Comparison of ENCODE assay signal across 28 mouse cellular contexts in the genomic region with DNA sequence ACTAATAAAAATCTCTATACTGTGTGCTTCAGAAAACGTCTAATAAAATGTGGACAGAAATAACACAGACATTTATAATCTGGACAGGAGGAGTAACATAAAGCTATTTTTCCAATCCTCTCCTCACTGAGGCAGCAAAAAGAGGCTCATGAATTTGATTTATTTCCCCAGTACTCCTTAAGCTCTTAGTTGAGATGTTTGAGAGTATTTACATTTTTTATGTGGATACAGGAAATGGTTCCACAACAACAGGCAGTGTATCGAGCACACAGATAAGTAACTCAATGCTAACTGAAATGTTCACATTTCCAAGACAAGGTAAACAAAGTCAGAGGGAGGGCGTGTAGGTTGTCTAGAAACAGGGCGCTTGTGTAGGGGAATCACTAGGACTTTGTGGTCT. TPM values are rescaled to one million over a fixed set of nuclear protein-coding genes. Genes with fewer than 3 reads are reported as not detected.
DNase-seq lines count a peak whose midpoint lies in the region; ATAC-seq and TF ChIP-seq lines count a peak whose summit lies in the region.
"Had no signal": no experiment of that assay in that cellular context is flagged by ENCODE, and none has a peak within 500 bp of the region (broad histone marks: within the 10 kb centered on the region; RNA-seq: fewer than 3 reads in every experiment).

No protein-coding gene starts in this region.

- 0 out of 2 replicates have a peak, but pooled peaks have one; percentile 28 for ATAC-seq in intestine, embryonic 15.5 days
- no peak for ATAC-seq in intestine, postnatal 0 days
- peak; percentile 82; the same call in 1 of the 2 replicates for ATAC-seq in kidney, embryonic 16.5 days (ENCODE audit: low FRiP score, low TSS enrichment)
- ATAC-seq in hindbrain, embryonic 12.5 days (ENCODE audit: low FRiP score): no peak
- ATAC-seq: forebrain, embryonic 15.5 days had no signal

- H3K4me1 ChIP-seq in intestine, embryonic 15.5 days (replicated peaks): no peaks in the 10 kb centered on the region
- H3K4me1 ChIP-seq in intestine, postnatal 0 days (replicated peaks; ENCODE audit: control insufficient read depth, insufficient read depth, low read length): no peaks in the 10 kb centered on the region
- 0 out of 2 replicates have a peak, but pooled peaks cover 3% of the 10 kb centered on the region for H3K4me1 ChIP-seq in kidney, embryonic 16.5 days (ENCODE audit: insufficient read depth, low read length)
- H3K4me1 ChIP-seq in hindbrain, embryonic 12.5 days: no peaks in the 10 kb centered on the region
- H3K4me1 ChIP-seq: embryonic facial prominence, embryonic 12.5 days; embryonic facial prominence, embryonic 15.5 days; forebrain, embryonic 12.5 days; forebrain, embryonic 15.5 days; heart, embryonic 10.5 days; heart, embryonic 13.5 days; hindbrain, embryonic 15.5 days had no signal

- H3K4me3 ChIP-seq in intestine, embryonic 15.5 days (replicated peaks): no peak overlapping the region
- no peak overlapping the region for H3K4me3 ChIP-seq in intestine, postnatal 0 days (ENCODE audit: low read depth, low read length)
- H3K4me3 ChIP-seq in kidney, embryonic 16.5 days (ENCODE audit: low read length): no peak overlapping the region
- no peak overlapping the region for H3K4me3 ChIP-seq in gastrocnemius, adult 2 months
- H3K4me3 ChIP-seq in hindbrain, embryonic 12.5 days: no peak overlapping the region
- H3K4me3 ChIP-seq: embryonic facial prominence, embryonic 12.5 days; embryonic facial prominence, embryonic 15.5 days; erythroblast, embryonic 14.5 days; forebrain, embryonic 12.5 days; forebrain, embryonic 15.5 days; heart, adult 2 months; heart, embryonic 10.5 days; heart, embryonic 13.5 days; hindbrain, embryonic 15.5 days had no signal

- H3K27me3 ChIP-seq in intestine, embryonic 15.5 days (replicated peaks): no peaks in the 10 kb centered on the region
- no peaks in the 10 kb centered on the region for H3K27me3 ChIP-seq in intestine, postnatal 0 days (replicated peaks; ENCODE audit: control insufficient read depth, insufficient read depth, low read length)
- H3K27me3 ChIP-seq in kidney, embryonic 16.5 days (ENCODE audit: insufficient read depth, low read length): no peaks in the 10 kb centered on the region
- H3K27me3 ChIP-seq in hindbrain, embryonic 12.5 days: no peaks in the 10 kb centered on the region
- H3K27me3 ChIP-seq: embryonic facial prominence, embryonic 12.5 days; embryonic facial prominence, embryonic 15.5 days; forebrain, embryonic 12.5 days; forebrain, embryonic 15.5 days; heart, embryonic 13.5 days; hindbrain, embryonic 15.5 days had no signal

- no peak overlapping the region for H3K9ac ChIP-seq in intestine, embryonic 15.5 days
- H3K9ac ChIP-seq in intestine, postnatal 0 days (ENCODE audit: low read depth, low read length): no peak overlapping the region
- H3K9ac ChIP-seq in kidney, embryonic 16.5 days (replicated peaks; ENCODE audit: low read length): no peak overlapping the region
- no peak overlapping the region for H3K9ac ChIP-seq in hindbrain, embryonic 12.5 days
- H3K9ac ChIP-seq: embryonic facial prominence, embryonic 12.5 days; embryonic facial prominence, embryonic 15.5 days; forebrain, embryonic 12.5 days; forebrain, embryonic 15.5 days; heart, embryonic 13.5 days; hindbrain, embryonic 15.5 days had no signal

- DNase-seq in kidney, postnatal 4 days: no peak
- DNase-seq in ES-CJ7 (ENCODE audit: low read depth, low spot score) (peak; percentile 12), ZHBTc4 (ENCODE audit: low read depth, low spot score) (peak; percentile 42)
- no peak for DNase-seq in gastrocnemius, adult 2 months
- DNase-seq: adrenal gland, adult 2 months; adrenal gland, postnatal 14 days; cerebellum, adult 11 months; cerebellum, adult 2 months; cerebellum, adult 9-11 months; cerebellum, postnatal 25 days; gastrocnemius, postnatal 10 days; gastrocnemius, postnatal 36 days; heart, adult 2 months; heart, postnatal 14 days; heart, postnatal 4 days had no signal

- H3K9me3 ChIP-seq in intestine, embryonic 15.5 days: no peaks in the 10 kb centered on the region
- no peaks in the 10 kb centered on the region for H3K9me3 ChIP-seq in intestine, postnatal 0 days (ENCODE audit: control insufficient read depth)
- H3K9me3 ChIP-seq in kidney, embryonic 16.5 days (ENCODE audit: low read length): no peaks in the 10 kb centered on the region
- no peaks in the 10 kb centered on the region for H3K9me3 ChIP-seq in hindbrain, embryonic 12.5 days (replicated peaks)
- H3K9me3 ChIP-seq: embryonic facial prominence, embryonic 12.5 days; embryonic facial prominence, embryonic 15.5 days; forebrain, embryonic 12.5 days; forebrain, embryonic 15.5 days; heart, embryonic 10.5 days; heart, embryonic 13.5 days; hindbrain, embryonic 15.5 days had no signal

- TF ChIP-seq CTCF in intestine, postnatal 0 days (IDR thresholded peaks at IDR 0.05; ENCODE audit: low read depth): no peak
- no peak for TF ChIP-seq CTCF in gastrocnemius, adult 2 months (IDR thresholded peaks at IDR 0.05)

- no peak overlapping the region for H3K27ac ChIP-seq in intestine, embryonic 15.5 days
- no peak overlapping the region for H3K27ac ChIP-seq in intestine, postnatal 0 days (ENCODE audit: low read depth, low read length)
- peak overlapping the region; percentile 63; the same call in 1 of the 2 replicates for H3K27ac ChIP-seq in kidney, embryonic 16.5 days (ENCODE audit: low read length)
- H3K27ac ChIP-seq in gastrocnemius, adult 2 months: no peak overlapping the region
- H3K27ac ChIP-seq in hindbrain, embryonic 12.5 days: no peak overlapping the region
- H3K27ac ChIP-seq: embryonic facial prominence, embryonic 12.5 days; embryonic facial prominence, embryonic 15.5 days; forebrain, embryonic 12.5 days; forebrain, embryonic 15.5 days; heart, adult 2 months; heart, embryonic 10.5 days; heart, embryonic 13.5 days; hindbrain, embryonic 15.5 days had no signal

- H3K4me2 ChIP-seq in intestine, embryonic 15.5 days (replicated peaks): no peak overlapping the region
- no peak overlapping the region for H3K4me2 ChIP-seq in intestine, postnatal 0 days (replicated peaks; ENCODE audit: low read depth)
- no peak overlapping the region for H3K4me2 ChIP-seq in kidney, embryonic 16.5 days (replicated peaks; ENCODE audit: low read depth, low read length)
- no peak overlapping the region for H3K4me2 ChIP-seq in hindbrain, embryonic 12.5 days (replicated peaks)
- H3K4me2 ChIP-seq: embryonic facial prominence, embryonic 12.5 days; embryonic facial prominence, embryonic 15.5 days; forebrain, embryonic 12.5 days; forebrain, embryonic 15.5 days; heart, embryonic 13.5 days; hindbrain, embryonic 15.5 days had no signal

- 25% methylated on average over 4 of the region's 4 CpGs for WGBS in intestine, embryonic 15.5 days
- 27% methylated on average over 4 of the region's 4 CpGs for WGBS in intestine, postnatal 0 days
- WGBS in kidney, embryonic 16.5 days: 23% methylated on average over 4 of the region's 4 CpGs
- 80% methylated on average over 4 of the region's 4 CpGs for WGBS in hindbrain, embryonic 12.5 days

- no peaks in the 10 kb centered on the region for H3K36me3 ChIP-seq in intestine, embryonic 15.5 days
- no peaks in the 10 kb centered on the region for H3K36me3 ChIP-seq in intestine, postnatal 0 days (ENCODE audit: control insufficient read depth, insufficient read depth)
- H3K36me3 ChIP-seq in kidney, embryonic 16.5 days (ENCODE audit: insufficient read depth, low read length): no peaks in the 10 kb centered on the region
- H3K36me3 ChIP-seq in hindbrain, embryonic 12.5 days: no peaks in the 10 kb centered on the region
- H3K36me3 ChIP-seq: embryonic facial prominence, embryonic 12.5 days; embryonic facial prominence, embryonic 15.5 days; forebrain, embryonic 12.5 days; forebrain, embryonic 15.5 days; G1E; heart, embryonic 10.5 days; heart, embryonic 13.5 days; hindbrain, embryonic 15.5 days had no signal

- intact Hi-C loops in gastrocnemius, adult 2 months (cut with DNase I): no loop called here

RNA-seq across cellular contexts. Expression of gene Pla2g4a, which starts 48.1 kb away (rescaled TPM):
- polyA plus RNA-seq in intestine, embryonic 15.5 days (2015; fragmentation: Nextera tagmentation; extraction: Ambion mirVana): 31.3 and 39.5 TPM in 2 replicates
- 18.7 and 20.1 TPM in 2 replicates for polyA plus RNA-seq in intestine, postnatal 0 days (2015; fragmentation: Nextera tagmentation; extraction: Ambion mirVana)
- polyA plus RNA-seq in kidney, embryonic 16.5 days (2015; fragmentation: Nextera tagmentation; extraction: Ambion mirVana): 46.8 and 48.4 TPM in 2 replicates
- 1 to 10 TPM; 1.6 to 2.5 TPM for total RNA-seq in gastrocnemius, adult 2 months (2021)
- 5.7 and 6.8 TPM in 2 replicates for polyA plus RNA-seq in hindbrain, embryonic 12.5 days (2016; fragmentation: Nextera tagmentation; extraction: Ambion mirVana)
- polyA plus RNA-seq: erythroblast, embryonic 14.5 days; G1E had no signal

Comparison
In these comparisons a context has a peak if more than half of its experiments do, and no peak if none do; other contexts are left out.
1. ATAC-seq: peak in intestine, embryonic 15.5 days (single experiment) and kidney, embryonic 16.5 days (single experiment); none in intestine, postnatal 0 days (single experiment) and hindbrain, embryonic 12.5 days (single experiment).
2. DNase-seq: peak in ES-CJ7 (single experiment) and ZHBTc4 (single experiment); none in kidney, postnatal 4 days (0 of 2) and gastrocnemius, adult 2 months (single experiment).